Mouse (Mus musculus): ENCODE measurements around the gene Prr19.

Gene Prr19

GRCm38 (mm10) chr7:25275555-25276298 lies 25.5 kb upstream of the Prr19 start:
- WGBS, result 61% methylated on average over 9 of the region's 9 CpGs

GRCm38 (mm10) chr7:25277405-25277804 lies 23.8 kb upstream of the Prr19 start:
- 35% methylated on average over 4 of the region's 4 CpGs for WGBS

- 5% methylated on average over 4 of the region's 4 CpGs for WGBS
These were observed 23.2 kb upstream of the Prr19 start for GRCm38 (mm10) chr7:25277998-25278340.

GRCm38 (mm10) chr7:25278341-25279075 lies 22.7 kb upstream of the Prr19 start:
- under 1% methylated on average over 58 of the region's 60 CpGs for WGBS

GRCm38 (mm10) chr7:25279076-25279860 lies 21.9 kb upstream of the Prr19 start:
- under 1% methylated on average over 49 of the region's 49 CpGs for WGBS

- 2% methylated on average over 6 of the region's 6 CpGs for WGBS
These were observed 21.1 kb upstream of the Prr19 start for GRCm38 (mm10) chr7:25279861-25280791.

- 9% methylated on average over 12 of the region's 12 CpGs for whole genome bisulfite sequencing
These were observed 20.0 kb upstream of the Prr19 start for GRCm38 (mm10) chr7:25281166-25281733.

- 2% methylated on average over 90 of the region's 108 CpGs for WGBS
These were observed 19.2 kb upstream of the Prr19 start for GRCm38 (mm10) chr7:25281734-25282601.

GRCm38 (mm10) chr7:25282731-25283211 lies 18.4 kb upstream of the Prr19 start:
- under 1% methylated on average over 35 of the region's 36 CpGs for WGBS

- WGBS, result 35% methylated on average over 5 of the region's 5 CpGs
These were observed 17.6 kb upstream of the Prr19 start for GRCm38 (mm10) chr7:25283637-25284036.

GRCm38 (mm10) chr7:25284171-25284570 lies 17.0 kb upstream of the Prr19 start:
- WGBS, result 60% methylated on average over 2 of the region's 2 CpGs

GRCm38 (mm10) chr7:25284766-25285165 lies 16.4 kb upstream of the Prr19 start:
- 55% methylated on average over 5 of the region's 5 CpGs for WGBS

- WGBS, result 79% methylated on average over 20 of the region's 20 CpGs
These were observed 15.5 kb upstream of the Prr19 start for GRCm38 (mm10) chr7:25285511-25286238.

- 70% methylated on average over 8 of the region's 8 CpGs for WGBS
These were observed 14.2 kb upstream of the Prr19 start for GRCm38 (mm10) chr7:25286989-25287388.

- 89% methylated on average over 12 of the region's 12 CpGs for WGBS
These were observed 13.2 kb upstream of the Prr19 start for GRCm38 (mm10) chr7:25288011-25288410.

- WGBS, result 95% methylated on average over 3 of the region's 3 CpGs
These were observed 12.5 kb upstream of the Prr19 start for GRCm38 (mm10) chr7:25288721-25289120.

- 97% methylated on average over 3 of the region's 3 CpGs for WGBS
These were observed 11.3 kb upstream of the Prr19 start for GRCm38 (mm10) chr7:25289925-25290324.

- 91% methylated on average over 1 of the region's 1 CpGs for WGBS
These were observed 10.7 kb upstream of the Prr19 start for GRCm38 (mm10) chr7:25290463-25290862.

GRCm38 (mm10) chr7:25290911-25291310 lies 10.3 kb upstream of the Prr19 start:
- 72% methylated on average over 2 of the region's 2 CpGs for WGBS
